Mouse (Mus musculus): ENCODE data around the gene Mvd. TPM values are rescaled to one million over a fixed set of nuclear protein-coding genes. Genes with fewer than 3 reads are reported as not detected.

Gene Mvd
- 44.7 and 48.2 TPM in 2 replicates for polyA plus RNA-seq (2015; fragmentation: Nextera tagmentation; extraction: Ambion mirVana)

DNA sequence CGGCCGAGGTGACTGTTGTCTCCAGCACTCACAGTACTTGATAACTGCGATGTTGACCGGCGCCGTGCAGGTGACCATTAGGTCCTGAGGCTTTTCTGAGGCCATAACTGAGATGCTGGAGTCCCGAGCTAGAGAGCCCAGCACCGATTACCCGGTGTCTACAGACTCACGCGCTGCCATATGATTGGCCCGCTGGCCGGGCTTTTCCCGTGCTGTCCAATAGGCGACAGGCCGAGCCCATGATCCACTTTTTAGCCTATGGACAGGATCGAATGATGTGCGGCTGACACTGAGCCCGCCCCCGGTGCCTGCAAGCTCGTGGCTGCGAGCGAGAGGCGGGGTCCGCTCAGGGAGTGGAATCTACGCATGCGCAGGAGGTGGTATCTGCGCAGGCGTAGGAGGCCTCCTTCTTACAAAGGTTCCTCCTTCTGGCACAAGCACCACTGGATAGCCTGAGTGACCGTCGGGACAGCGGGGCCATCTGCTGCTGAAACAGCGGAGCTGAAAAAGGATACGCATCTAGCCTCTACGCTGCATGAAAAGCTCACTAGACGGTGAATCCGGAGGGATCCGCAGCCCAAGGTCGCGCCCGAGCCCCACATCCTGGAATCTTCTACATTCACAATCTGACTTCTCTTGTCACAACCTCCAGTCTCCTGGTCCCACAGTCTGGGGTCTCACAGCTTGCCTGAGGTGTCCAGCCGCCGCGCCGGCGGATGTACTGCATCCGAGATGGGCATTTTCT is at the start of gene Mvd:
Mvd (minus strand) TSS at position 161 of the 745 bp plus-strand sequence.
- Histone ChIP-seq H3K27ac (peak within 1 kb of the TSS; percentile 98), H3K9ac (peak within 1 kb of the TSS; percentile 89), H3K4me2 (peak within 1 kb of the TSS; percentile 95), H3K27me3 (no peaks in the 10 kb centered on the region), H3K9me3 (no peaks in the 10 kb centered on the region), H3K4me1 (replicated peaks) (peaks cover 41% of the 10 kb centered on the region), H3K4me3 (peak within 1 kb of the TSS; percentile 71), H3K36me3 (peaks cover 15% of the 10 kb centered on the region)
- ATAC-seq (ENCODE audit: low FRiP score): peak; percentile 98
- 0% methylated on average over 47 of the region's 47 CpGs for WGBS

DNA sequence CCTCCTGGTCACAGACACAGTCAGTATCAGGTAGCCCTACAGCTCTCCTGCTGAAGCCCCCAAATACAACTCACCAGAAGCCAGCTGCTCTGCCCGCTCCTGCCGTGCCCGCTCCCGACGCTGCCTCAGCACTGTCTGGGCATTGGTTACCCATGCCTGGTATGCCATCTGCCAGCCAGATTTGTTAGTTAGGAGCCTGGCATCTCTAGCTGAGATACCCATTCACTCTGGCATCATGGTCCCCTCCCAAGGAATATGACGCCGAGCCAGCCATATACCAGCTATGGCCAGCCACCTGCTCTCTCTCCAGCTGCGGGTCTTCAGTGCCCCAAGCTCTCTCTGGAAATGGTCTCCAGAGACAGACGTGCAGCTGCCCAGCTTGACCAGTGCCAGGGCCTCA is 45.2 kb upstream of the Mvd start:
- Histone ChIP-seq H3K4me1 (replicated peaks) (no peaks in the 10 kb centered on the region), H3K27me3 (no peaks in the 10 kb centered on the region), H3K36me3 (peaks cover 17% of the 10 kb centered on the region), H3K4me3 (no peak overlapping the region), H3K4me2 (no peak overlapping the region), H3K9me3 (no peaks in the 10 kb centered on the region), H3K9ac (no peak overlapping the region), H3K27ac (no peak overlapping the region)
- ATAC-seq (ENCODE audit: low FRiP score): no peak
- 90% methylated on average over 9 of the region's 9 CpGs for WGBS

DNA sequence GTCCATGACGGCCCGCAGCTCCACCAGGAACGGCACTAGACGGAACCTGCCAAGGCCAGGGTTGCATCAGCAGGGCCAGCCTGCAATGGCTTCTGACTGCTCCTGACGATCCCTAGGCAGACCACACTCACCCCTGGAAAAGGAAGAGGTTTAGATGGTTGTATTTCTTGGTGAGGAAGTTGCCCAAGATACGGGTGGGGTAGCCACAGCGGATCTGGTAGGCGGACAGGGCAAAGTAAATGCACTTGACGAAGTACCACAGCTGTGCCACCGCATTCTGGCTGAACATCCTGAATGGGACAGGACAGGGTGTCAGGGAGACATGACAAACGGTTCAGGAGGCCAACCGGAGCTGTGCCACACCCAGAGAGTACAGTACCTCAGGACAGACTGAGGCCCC is 41.6 kb upstream of the Mvd start:
- 90% methylated on average over 12 of the region's 12 CpGs for WGBS
- Histone ChIP-seq H3K4me1 (replicated peaks) (no peaks in the 10 kb centered on the region), H3K36me3 (peaks cover 51% of the 10 kb centered on the region), H3K9me3 (no peaks in the 10 kb centered on the region), H3K4me2 (no peak overlapping the region), H3K27ac (no peak overlapping the region), H3K4me3 (no peak overlapping the region), H3K27me3 (no peaks in the 10 kb centered on the region), H3K9ac (no peak overlapping the region)
- no peak for ATAC-seq (ENCODE audit: low FRiP score)

DNA sequence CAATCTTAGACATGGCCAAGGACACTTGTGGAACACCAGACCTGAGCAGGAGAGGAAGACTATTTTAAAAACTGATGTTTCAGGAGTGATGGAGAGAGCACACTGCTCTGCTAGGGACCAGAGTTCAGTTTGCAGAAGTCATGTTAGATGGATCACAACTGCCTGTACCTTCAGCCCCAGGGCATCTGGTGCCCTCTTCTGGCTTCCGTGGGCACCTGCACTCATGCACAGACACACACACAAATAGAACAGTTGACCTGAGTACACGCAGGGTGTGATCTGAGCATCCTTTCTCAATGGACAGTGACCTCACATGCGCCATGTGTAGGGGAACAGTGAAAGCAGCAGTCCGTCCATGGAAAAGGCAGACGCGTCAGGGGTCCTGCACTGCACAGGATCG is 40.7 kb upstream of the Mvd start:
- Histone ChIP-seq H3K27ac (no peak overlapping the region), H3K9me3 (no peaks in the 10 kb centered on the region), H3K4me3 (no peak overlapping the region), H3K9ac (no peak overlapping the region), H3K4me2 (no peak overlapping the region), H3K4me1 (replicated peaks) (no peaks in the 10 kb centered on the region), H3K36me3 (peaks cover 60% of the 10 kb centered on the region), H3K27me3 (no peaks in the 10 kb centered on the region)
- no peak for ATAC-seq (ENCODE audit: low FRiP score)
- WGBS: 95% methylated on average over 7 of the region's 7 CpGs

DNA sequence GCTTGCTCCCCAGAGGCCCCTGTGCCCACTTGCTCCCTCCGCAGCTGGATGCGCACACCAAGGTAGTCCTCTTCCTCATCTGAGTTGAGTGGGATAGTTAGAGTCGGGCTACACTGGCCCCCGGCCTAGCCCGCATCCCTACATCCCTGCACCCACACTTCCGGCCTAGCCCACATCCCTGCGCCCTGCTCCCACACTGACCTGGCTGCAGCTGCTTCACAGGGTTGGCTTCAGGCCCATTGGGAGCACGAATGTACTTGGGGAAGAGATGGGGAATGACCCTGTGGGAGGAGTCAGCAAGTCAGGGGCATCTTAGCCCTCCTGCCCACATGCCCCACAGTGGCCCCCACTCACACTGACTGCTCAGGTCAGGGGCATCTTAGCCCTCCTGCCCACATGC is 39.2 kb upstream of the Mvd start:
- 97% methylated on average over 8 of the region's 8 CpGs for WGBS
- Histone ChIP-seq H3K4me3 (no peak overlapping the region), H3K4me2 (no peak overlapping the region), H3K27ac (no peak overlapping the region), H3K4me1 (replicated peaks) (peaks cover 2% of the 10 kb centered on the region), H3K36me3 (peaks cover 74% of the 10 kb centered on the region), H3K9me3 (no peaks in the 10 kb centered on the region), H3K27me3 (no peaks in the 10 kb centered on the region), H3K9ac (no peak overlapping the region)
- ATAC-seq (ENCODE audit: low FRiP score): no peak

DNA sequence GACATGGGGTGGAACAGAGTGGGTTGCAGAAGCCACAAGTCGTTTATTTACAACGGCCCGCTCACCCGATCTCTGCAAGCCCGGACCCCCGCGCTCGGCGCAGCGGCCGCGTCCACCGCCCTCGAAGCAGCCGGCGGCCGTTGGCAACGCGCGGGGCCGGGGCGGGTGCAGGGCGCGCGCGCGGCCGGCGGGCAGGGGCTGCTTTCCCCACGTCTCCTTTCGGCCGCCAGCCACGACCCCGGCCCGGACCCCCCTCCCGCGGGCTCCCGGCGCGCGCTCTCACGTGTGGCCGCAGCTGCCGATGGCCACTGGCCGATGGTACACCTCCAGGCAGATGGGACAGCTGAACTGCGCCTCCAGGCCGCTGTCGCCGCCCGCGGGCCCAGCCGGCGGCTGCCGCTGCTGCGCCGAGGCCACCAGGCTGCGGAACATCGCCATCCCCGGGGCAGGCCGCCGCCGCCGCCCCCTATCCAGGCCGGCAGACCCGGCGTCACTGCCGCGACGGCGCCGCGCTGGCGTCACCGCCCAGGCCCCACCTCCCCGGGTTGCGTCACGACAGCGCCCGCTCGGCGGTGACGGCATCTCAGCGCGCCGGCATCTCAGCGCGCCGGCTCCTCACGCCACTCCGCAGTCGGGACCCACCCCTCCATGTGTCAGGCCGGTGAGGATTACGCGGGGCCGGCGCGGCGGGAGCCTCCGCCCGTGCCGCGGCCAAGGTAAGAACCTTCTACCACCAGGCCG is 32.5 kb upstream of the Mvd start, which contains the start of the genes Rnf166 and Ctu2:
Rnf166 (minus strand) TSS at position 485 of the 741 bp plus-strand sequence.
Ctu2 (plus strand) TSS at position 564 of the 741 bp plus-strand sequence.
- H3K4me3 ChIP-seq: peak within 1 kb of the TSS; percentile 97
- H3K9ac ChIP-seq: peak within 1 kb of the TSS; percentile 97
- peaks cover 29% of the 10 kb centered on the region for H3K4me1 ChIP-seq (replicated peaks)
- peak within 1 kb of the TSS; percentile 88 for H3K27ac ChIP-seq
- H3K36me3 ChIP-seq: peaks cover 56% of the 10 kb centered on the region
- H3K27me3 ChIP-seq: no peaks in the 10 kb centered on the region
- under 1% methylated on average over 84 of the region's 103 CpGs for WGBS
- H3K4me2 ChIP-seq: peak within 1 kb of the TSS; percentile 98
- H3K9me3 ChIP-seq: no peaks in the 10 kb centered on the region
- ATAC-seq (ENCODE audit: low FRiP score): peak; percentile 93

DNA sequence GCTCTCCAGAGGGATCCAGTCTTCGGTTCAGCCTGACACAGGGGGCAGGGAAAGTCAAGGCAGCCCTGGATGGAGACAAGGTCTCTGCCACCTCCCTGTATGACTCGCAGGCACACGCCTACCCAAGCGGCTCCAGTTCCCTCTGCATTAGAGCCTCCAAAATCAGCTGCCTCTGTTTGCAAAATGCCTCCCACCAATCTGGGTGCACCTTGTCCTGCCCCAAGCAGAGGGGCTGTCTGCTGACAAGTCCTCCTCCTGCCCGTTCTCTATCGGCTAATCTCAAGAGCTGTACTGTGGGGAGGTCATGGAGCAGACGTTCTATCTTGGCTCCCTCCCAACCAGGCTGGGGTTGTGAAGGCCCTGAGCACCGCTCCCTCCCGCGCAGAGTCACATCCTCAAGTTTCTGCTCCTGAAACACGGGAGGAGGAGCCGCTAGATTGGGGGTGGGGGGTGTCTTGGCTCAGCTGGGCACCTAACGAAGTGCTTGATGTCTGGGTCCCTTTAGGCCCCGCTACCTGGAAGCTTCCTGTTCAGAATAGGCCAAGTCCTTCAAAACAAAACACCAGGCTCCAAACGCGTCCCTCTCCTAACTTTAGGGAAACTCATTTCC is 31.8 kb upstream of the Mvd start:
- ATAC-seq (ENCODE audit: low FRiP score): 0 out of 2 replicates have a peak, but pooled peaks have one; percentile 4
- Histone ChIP-seq H3K27ac (peak overlapping the region; percentile 88; the same call in 1 of the 2 replicates), H3K4me1 (replicated peaks) (peaks cover 29% of the 10 kb centered on the region), H3K36me3 (peaks cover 55% of the 10 kb centered on the region), H3K9ac (peak overlapping the region; percentile 97), H3K9me3 (no peaks in the 10 kb centered on the region), H3K27me3 (no peaks in the 10 kb centered on the region), H3K4me3 (peak overlapping the region; percentile 97), H3K4me2 (peak overlapping the region; percentile 98)
- 16% methylated on average over 16 of the region's 16 CpGs for WGBS

DNA sequence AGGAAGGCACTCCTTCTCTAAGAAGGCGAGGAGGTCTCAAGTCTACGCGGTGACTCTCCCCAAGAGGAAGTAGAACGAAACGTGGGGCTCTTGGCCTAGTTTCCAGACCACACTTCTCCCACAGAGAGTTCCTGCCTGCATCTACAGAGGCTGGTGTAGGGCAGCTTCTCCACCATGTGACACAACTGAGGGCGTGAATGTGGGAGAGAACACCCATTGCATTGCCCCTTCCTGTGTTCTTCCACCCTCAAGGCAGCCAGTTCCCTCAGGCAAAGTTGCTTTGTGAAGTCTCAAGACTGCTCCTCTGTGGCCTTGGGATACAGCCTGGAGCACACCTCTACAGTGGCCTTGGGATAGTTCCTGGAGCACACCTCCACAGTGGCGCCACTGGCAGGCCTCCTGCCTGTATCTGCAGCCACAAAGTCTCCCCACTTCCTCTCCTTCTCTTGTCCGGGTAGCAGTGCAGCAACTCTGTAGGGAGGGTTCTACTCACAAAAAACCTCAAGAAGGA is 30.7 kb upstream of the Mvd start:
- no peak for ATAC-seq (ENCODE audit: low FRiP score)
- H3K36me3 ChIP-seq: peaks cover 55% of the 10 kb centered on the region
- no peaks in the 10 kb centered on the region for H3K27me3 ChIP-seq
- H3K9me3 ChIP-seq: no peaks in the 10 kb centered on the region
- H3K9ac ChIP-seq: no peak overlapping the region
- WGBS: 94% methylated on average over 8 of the region's 8 CpGs
- H3K4me2 ChIP-seq: no peak overlapping the region
- H3K4me3 ChIP-seq: no peak overlapping the region
- H3K4me1 ChIP-seq (replicated peaks): peaks cover 29% of the 10 kb centered on the region
- H3K27ac ChIP-seq: no peak overlapping the region

DNA sequence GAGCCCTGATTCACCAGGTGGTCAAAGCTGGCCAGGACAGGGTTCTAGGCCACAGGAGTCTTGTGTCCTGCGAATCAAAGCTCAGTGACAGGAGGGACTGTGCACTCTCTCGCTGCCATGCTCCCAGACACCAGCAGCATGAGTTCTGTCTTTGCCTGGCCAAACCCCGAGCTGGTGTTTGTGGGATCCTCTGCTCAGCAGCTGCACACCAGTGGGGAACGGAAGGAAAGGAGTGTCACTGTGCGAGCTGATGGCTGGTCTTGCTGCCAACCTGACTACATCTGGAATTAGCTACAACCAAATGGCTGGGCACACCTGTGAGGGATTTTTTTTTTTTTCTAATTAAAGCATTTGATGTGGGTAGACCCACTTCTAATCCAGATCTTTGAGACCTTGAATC is 27.5 kb upstream of the Mvd start:
- Histone ChIP-seq H3K27me3 (no peaks in the 10 kb centered on the region), H3K4me2 (no peak overlapping the region), H3K36me3 (peaks cover 70% of the 10 kb centered on the region), H3K9me3 (no peaks in the 10 kb centered on the region), H3K4me3 (no peak overlapping the region), H3K4me1 (replicated peaks) (peaks cover 16% of the 10 kb centered on the region), H3K27ac (no peak overlapping the region), H3K9ac (0 out of 2 replicates have a peak overlapping the region, but pooled peaks have one; percentile 3)
- WGBS: 84% methylated on average over 5 of the region's 5 CpGs
- no peak for ATAC-seq (ENCODE audit: low FRiP score)

DNA sequence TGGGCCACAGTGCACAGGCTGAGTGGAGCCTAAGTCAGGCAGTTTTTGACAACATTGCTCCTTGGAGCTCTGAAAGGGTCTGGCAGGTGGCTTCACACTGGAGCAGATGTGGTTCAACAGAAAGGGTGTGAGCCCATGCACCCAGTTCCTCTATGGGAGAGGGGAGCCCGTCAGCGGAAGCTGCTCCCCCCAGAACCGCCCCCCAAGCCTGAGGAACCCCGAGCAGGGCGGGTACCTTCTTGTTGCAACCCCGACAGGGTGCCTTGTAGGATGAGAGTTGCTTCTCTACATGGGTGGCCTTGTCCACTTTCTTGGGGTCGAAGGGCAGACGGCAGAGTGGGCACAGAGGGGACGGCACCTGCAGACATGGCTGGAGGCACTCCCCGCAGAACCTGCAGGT is 26.7 kb upstream of the Mvd start:
- ATAC-seq (ENCODE audit: low FRiP score): no peak
- Histone ChIP-seq H3K36me3 (peaks cover 76% of the 10 kb centered on the region), H3K4me3 (no peak overlapping the region)

DNA sequence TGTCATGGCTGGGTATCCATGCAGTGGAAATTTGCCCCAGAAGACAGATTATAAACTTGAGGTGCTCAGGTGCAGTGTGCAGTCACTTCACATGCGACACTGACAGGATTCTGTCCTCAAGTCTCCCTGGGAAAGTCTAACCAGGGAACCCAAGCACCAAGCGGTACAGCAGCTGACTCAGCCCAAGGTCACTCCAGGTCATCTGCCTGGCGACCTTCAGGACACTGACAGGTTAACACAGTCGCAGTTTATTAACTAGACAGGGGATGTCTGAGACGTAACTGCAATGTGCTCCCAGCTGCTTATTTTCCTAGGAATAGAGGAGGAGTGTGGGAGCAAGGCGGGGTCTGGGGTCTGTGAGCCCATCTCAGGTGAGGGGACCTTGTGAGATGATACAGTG is 26.2 kb upstream of the Mvd start:
- no peak overlapping the region for H3K9ac ChIP-seq
- WGBS: 86% methylated on average over 6 of the region's 6 CpGs
- H3K4me2 ChIP-seq: no peak overlapping the region
- peaks cover 76% of the 10 kb centered on the region for H3K36me3 ChIP-seq
- H3K27ac ChIP-seq: no peak overlapping the region
- H3K4me3 ChIP-seq: no peak overlapping the region
- peaks cover 7% of the 10 kb centered on the region for H3K4me1 ChIP-seq (replicated peaks)
- no peaks in the 10 kb centered on the region for H3K27me3 ChIP-seq
- no peaks in the 10 kb centered on the region for H3K9me3 ChIP-seq
- no peak for ATAC-seq (ENCODE audit: low FRiP score)

More for the DNA sequence above, 26.7 kb upstream of the Mvd start:
- no peak overlapping the region for H3K27ac ChIP-seq
- 85% methylated on average over 10 of the region's 10 CpGs for WGBS
- no peaks in the 10 kb centered on the region for H3K9me3 ChIP-seq
- no peak overlapping the region for H3K9ac ChIP-seq
- no peaks in the 10 kb centered on the region for H3K27me3 ChIP-seq
- peaks cover 12% of the 10 kb centered on the region for H3K4me1 ChIP-seq (replicated peaks)
- H3K4me2 ChIP-seq: no peak overlapping the region

DNA sequence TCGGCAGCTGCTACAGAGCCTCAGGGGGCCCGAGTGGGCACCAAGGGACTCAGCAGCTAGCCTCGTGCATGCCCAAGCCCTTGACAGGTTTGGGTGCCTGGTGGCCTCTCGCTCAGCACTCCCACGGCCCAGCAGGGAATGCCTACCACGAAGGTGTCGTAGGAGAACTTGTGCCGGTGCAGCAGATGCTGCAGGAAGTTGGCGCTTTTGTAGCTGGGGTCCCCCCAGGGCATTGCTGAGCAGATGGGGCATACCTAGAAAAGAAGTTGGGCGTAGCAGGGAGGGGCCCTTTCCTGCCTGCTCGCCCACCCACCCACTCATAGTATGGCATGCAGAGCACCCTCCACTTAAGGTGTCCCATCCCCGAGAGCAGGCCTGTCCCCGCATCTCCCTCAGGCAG is 24.6 kb upstream of the Mvd start:
- no peak overlapping the region for H3K27ac ChIP-seq
- no peak for ATAC-seq (ENCODE audit: low FRiP score)
- H3K36me3 ChIP-seq: peaks cover 63% of the 10 kb centered on the region
- 94% methylated on average over 13 of the region's 13 CpGs for WGBS
- H3K27me3 ChIP-seq: peaks cover 15% of the 10 kb centered on the region
- H3K4me2 ChIP-seq: no peak overlapping the region
- H3K4me1 ChIP-seq (replicated peaks): no peaks in the 10 kb centered on the region
- H3K4me3 ChIP-seq: no peak overlapping the region
- no peaks in the 10 kb centered on the region for H3K9me3 ChIP-seq
- no peak overlapping the region for H3K9ac ChIP-seq
